Mouse (Mus musculus) kidney, embryonic 15.5 days (tissue): Measurements from ENCODE around the gene Ccl7. TPM values are rescaled to one million over a fixed set of nuclear protein-coding genes. Genes with fewer than 3 reads are reported as not detected.

Experiments used
- ATAC-seq: fragments of 200-750 bp; cut with Nextera tagmentation; replicated peaks from 2 replicates; pipeline ENCODE4 v1.8.0; 2017; ENCODE audit warnings: moderate TSS enrichment; ENCODE audit not compliant: low FRiP score
- H3K27ac ChIP-seq: fragments of 300-500 bp; sonication (generic); 2 replicates; pipeline ENCODE4 v1.5.1; 2015; ENCODE audit warnings: mild to moderate bottlenecking, inconsistent platforms
- H3K27me3 ChIP-seq: fragments of 300-500 bp; sonication (generic); 2 replicates; pipeline ENCODE4 v1.6.1; 2015; ENCODE audit warnings: inconsistent platforms
- H3K36me3 ChIP-seq: fragments of 300-500 bp; sonication (generic); 2 replicates; pipeline ENCODE4 v1.6.1; 2015; ENCODE audit warnings: inconsistent platforms
- H3K4me1 ChIP-seq: fragments of 300-500 bp; sonication (generic); 2 replicates; pipeline ENCODE4 v1.6.1; 2015; ENCODE audit warnings: inconsistent platforms
- H3K4me2 ChIP-seq: fragments of 300-500 bp; sonication (generic); 2 replicates; pipeline ENCODE4 v1.6.1; 2015; ENCODE audit warnings: moderate library complexity, mild to moderate bottlenecking, inconsistent platforms
- H3K4me3 ChIP-seq: fragments of 300-500 bp; sonication (generic); replicated peaks from 2 replicates; pipeline ENCODE4 v1.5.1; 2015; ENCODE audit warnings: mild to moderate bottlenecking, inconsistent platforms
- H3K9ac ChIP-seq: fragments of 300-500 bp; sonication (generic); 2 replicates; pipeline ENCODE4 v1.6.1; 2015; ENCODE audit warnings: mild to moderate bottlenecking, inconsistent platforms
- H3K9me3 ChIP-seq: fragments of 300-500 bp; sonication (generic); replicated peaks from 2 replicates; pipeline ENCODE4 v1.6.1; 2016; ENCODE audit warnings: inconsistent platforms
- WGBS: fragments of 180-500 bp; shearing (Covaris S2); methylation state at CpG from one replicate; pipeline ENCODE4 v1.1.7; 2015; ENCODE audit warnings: mixed read lengths; 5-methylcytosine and 5-hydroxymethylcytosine counted together
- polyA plus RNA-seq: library from polyadenylated mRNA; unstranded; fragments of >200 nt; fragmentation: Nextera tagmentation; extraction: Ambion mirVana; gene quantifications from 2 replicates; pipeline ENCODE4 v1.2.1, GENCODE M21; 2015

Ccl7 gene
- polyA plus RNA-seq, 1 experiment from 2014 or later, result 0.93 TPM

DNA sequence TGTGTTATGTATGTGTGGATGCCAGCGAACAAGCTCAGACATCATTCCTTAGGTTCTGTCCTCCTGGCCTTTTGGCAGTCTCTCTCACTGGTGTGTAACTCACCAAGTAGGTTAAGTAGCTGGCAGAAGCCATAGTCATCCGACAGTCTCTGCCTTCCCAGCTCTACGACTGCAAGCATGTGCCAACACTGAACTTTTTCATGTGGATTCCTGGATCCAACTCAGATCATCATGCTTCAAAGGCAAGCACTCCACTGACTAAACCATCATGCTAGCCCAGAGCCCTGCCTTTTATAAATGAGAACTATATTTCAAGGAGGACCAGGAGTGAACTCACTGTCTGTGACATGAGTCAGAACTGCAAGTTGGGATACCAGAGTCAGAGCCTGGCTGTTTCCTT is 28.2 kb downstream of the Ccl7 start:
- H3K9ac ChIP-seq, result no peak overlapping the region
- no peaks in the 10 kb centered on the region for H3K4me1 ChIP-seq
- H3K4me3 ChIP-seq, result no peak overlapping the region
- no peaks in the 10 kb centered on the region for H3K36me3 ChIP-seq
- H3K9me3 ChIP-seq, result no peaks in the 10 kb centered on the region
- no peak overlapping the region for H3K27ac ChIP-seq
- no peak for ATAC-seq
- H3K27me3 ChIP-seq, result no peaks in the 10 kb centered on the region
- H3K4me2 ChIP-seq, result no peak overlapping the region
- 85% methylated on average over 3 of the region's 3 CpGs for WGBS

DNA sequence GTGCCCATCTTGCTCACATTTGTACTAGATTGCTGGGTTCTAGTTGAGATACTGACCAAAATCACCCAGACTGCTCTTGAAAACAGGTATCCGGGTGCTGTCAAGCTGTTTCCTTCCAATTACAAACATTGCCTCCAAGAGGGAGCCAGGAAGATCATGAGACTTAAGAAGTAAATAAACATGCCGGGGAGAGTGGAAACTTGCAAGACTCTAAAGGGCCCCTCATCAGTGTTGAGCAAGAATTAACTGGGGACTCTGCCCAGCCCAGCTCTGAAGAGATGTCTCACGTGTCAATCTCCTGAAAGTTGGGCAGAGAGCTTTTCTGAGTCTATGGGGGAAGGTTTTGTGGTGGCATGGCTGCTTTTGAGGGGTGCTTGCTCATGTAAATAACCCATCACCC is 31.5 kb downstream of the Ccl7 start:
- H3K9ac ChIP-seq, result no peak overlapping the region
- H3K36me3 ChIP-seq, result no peaks in the 10 kb centered on the region
- H3K4me1 ChIP-seq, result no peaks in the 10 kb centered on the region
- WGBS, result 64% methylated on average over 3 of the region's 3 CpGs
- no peak overlapping the region for H3K27ac ChIP-seq
- H3K4me2 ChIP-seq, result no peak overlapping the region
- ATAC-seq, result no peak
- H3K4me3 ChIP-seq, result no peak overlapping the region
- no peaks in the 10 kb centered on the region for H3K9me3 ChIP-seq
- no peaks in the 10 kb centered on the region for H3K27me3 ChIP-seq

DNA sequence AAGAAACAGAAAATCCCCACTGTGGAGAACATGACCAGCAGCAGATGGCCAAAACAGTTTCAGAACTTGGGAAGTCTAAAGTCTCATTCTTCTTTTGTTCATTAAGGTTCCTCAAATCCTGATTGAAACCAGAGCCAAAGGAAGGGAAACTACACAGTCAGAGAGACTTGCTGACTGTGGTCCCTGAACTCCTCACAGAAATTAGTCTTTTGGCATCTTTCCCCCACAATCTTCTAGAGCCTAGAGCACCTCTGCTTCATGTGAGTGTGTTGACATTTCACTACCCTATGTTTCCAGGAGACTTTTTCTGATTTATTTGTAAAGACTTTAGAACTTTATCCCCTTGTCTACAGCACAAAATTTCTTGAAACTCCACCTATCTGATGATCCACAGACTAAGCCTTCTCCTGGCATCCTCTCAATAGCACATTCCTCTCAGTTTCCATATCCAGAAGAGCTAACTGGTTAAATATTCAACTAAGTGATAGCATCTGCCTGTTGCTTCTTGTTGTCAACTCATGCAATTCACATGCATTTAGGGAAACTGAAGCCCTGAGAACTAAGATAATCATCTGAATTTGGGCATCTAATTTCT is 32.7 kb downstream of the Ccl7 start:
- ATAC-seq, result no peak
- Histone ChIP-seq H3K4me3 (no peak overlapping the region), H3K9ac (no peak overlapping the region), H3K36me3 (no peaks in the 10 kb centered on the region), H3K9me3 (no peaks in the 10 kb centered on the region), H3K4me2 (no peak overlapping the region), H3K4me1 (no peaks in the 10 kb centered on the region), H3K27me3 (no peaks in the 10 kb centered on the region), H3K27ac (no peak overlapping the region)

DNA sequence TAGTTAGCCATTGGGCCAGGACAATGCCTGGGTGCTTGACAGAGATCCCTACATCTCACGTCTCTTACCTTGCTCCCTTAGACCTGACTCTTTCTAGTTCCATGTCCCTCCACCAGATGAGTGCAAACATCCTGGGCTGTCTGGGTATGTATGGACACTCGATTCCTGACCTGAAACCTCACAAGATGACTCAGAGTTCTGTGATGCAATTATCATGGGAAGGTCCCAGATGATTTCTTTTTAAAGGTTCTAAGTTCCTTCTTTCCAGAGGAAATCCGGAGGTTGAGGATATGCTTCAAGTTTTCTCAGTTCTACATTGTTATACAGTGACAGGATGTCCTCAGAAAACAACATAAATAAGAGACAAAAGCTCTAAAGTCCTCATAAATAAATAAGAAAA is 35.4 kb downstream of the Ccl7 start:
- no peak overlapping the region for H3K4me3 ChIP-seq
- no peaks in the 10 kb centered on the region for H3K27me3 ChIP-seq
- no peaks in the 10 kb centered on the region for H3K4me1 ChIP-seq
- no peaks in the 10 kb centered on the region for H3K36me3 ChIP-seq
- no peak overlapping the region for H3K4me2 ChIP-seq
- no peaks in the 10 kb centered on the region for H3K9me3 ChIP-seq
- H3K27ac ChIP-seq, result no peak overlapping the region
- WGBS, result 74% methylated on average over 3 of the region's 3 CpGs
- no peak overlapping the region for H3K9ac ChIP-seq
- no peak for ATAC-seq

DNA sequence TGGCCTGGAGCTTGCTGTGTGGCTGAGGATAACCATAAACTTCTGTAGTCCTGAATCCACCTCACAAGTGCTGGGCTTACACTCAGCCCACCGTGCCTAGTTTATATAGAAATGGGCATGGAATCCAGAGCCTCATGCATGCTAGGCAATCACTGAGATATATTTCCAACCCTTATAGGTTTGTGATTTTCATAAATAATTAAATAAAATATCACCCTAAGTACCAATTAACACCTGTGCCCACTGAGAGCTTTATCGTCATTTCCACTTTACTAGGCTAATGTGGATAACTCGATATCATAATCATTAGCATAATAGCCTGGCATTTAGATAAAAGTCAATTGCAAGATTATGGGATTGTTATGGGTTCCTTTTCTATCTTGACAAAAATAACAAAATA is 38.8 kb downstream of the Ccl7 start:
- Histone ChIP-seq H3K27me3 (no peaks in the 10 kb centered on the region), H3K9ac (no peak overlapping the region), H3K4me1 (no peaks in the 10 kb centered on the region), H3K4me2 (no peak overlapping the region), H3K27ac (no peak overlapping the region), H3K9me3 (no peaks in the 10 kb centered on the region), H3K4me3 (no peak overlapping the region), H3K36me3 (no peaks in the 10 kb centered on the region)
- WGBS, result 93% methylated on average over 3 of the region's 3 CpGs
- ATAC-seq, result no peak

Other genes with a start within 250 kb of the Ccl7 start
- gene 5530401A14Rik, start 185.0 kb upstream of the Ccl7 start, polyA plus RNA-seq, result 0.04 TPM in 1 of 2 replicates, not detected in the other
- gene Asic2, start 77.3 kb upstream of the Ccl7 start, polyA plus RNA-seq, result 3.5 and 3.7 TPM in 2 replicates
- 1.6 TPM in 2 replicates for gene Ccl2, start 10.1 kb upstream of the Ccl7 start, polyA plus RNA-seq
- gene Gm17268, start 7.2 kb upstream of the Ccl7 start, polyA plus RNA-seq, result not detected in 2 replicates
- gene Ccl11, start 12.1 kb downstream of the Ccl7 start, polyA plus RNA-seq, result 11.9 and 12.4 TPM in 2 replicates
- 2.4 and 2.8 TPM in 2 replicates for gene Ccl12, start 56.1 kb downstream of the Ccl7 start, polyA plus RNA-seq
- gene Ccl8, start 69.5 kb downstream of the Ccl7 start, polyA plus RNA-seq, result not detected in 2 replicates